Mouse (Mus musculus) G1E (cell line): Measurements from ENCODE around the gene Insr.
"Not testable (repeated sequence)": the region's sequence is repeated elsewhere in the genome, so short reads cannot be mapped to it uniquely, and the experiment has no call there.

Source experiments
- CTCF ChIP-seq: IDR thresholded peaks from 2 replicates; pipeline ENCODE4 v1.5.1; 2012; ENCODE audit warnings: low read depth, low read length, inconsistent platforms, mixed read lengths
- TAL1 ChIP-seq: conservative IDR thresholded peaks from 2 replicates; pipeline ENCODE4 v1.6.1; 2012; ENCODE audit warnings: low read depth, low read length, inconsistent platforms, mixed read lengths

- not testable (repeated sequence) for TF ChIP-seq CTCF, TAL1
Observed at GRCm38 (mm10) chr8:3194297-3194696, 85.1 kb downstream of the Insr start.
